Mouse (Mus musculus) heart, postnatal 0 days (tissue): Measurements from ENCODE around the gene Oas1f.

ENCODE experiments used
- CTCF ChIP-seq: IDR thresholded peaks from 2 replicates; pipeline ENCODE4 v1.5.1; 2016; ENCODE audit warnings: antibody characterized with exemption, control low read depth, low read depth
- EP300 ChIP-seq: IDR thresholded peaks from 2 replicates; pipeline ENCODE4 v1.6.1; 2016; ENCODE audit warnings: antibody characterized with exemption, low read depth

GRCm38 (mm10) chr5:120809171-120809570, 38.0 kb upstream of the Oas1f start:
- TF ChIP-seq CTCF (no peak), EP300 (no peak)
